ENCODE assay signal across 9 mouse cellular contexts in genomic region chr9:44720358-44721153, GRCm38 (mm10). TPM values are rescaled to one million over a fixed set of nuclear protein-coding genes. Genes with fewer than 3 reads are reported as not detected.
DNase-seq lines count a peak whose midpoint lies in the region; ATAC-seq lines count a peak whose summit lies in the region.
"Had no signal": no experiment of that assay in that cellular context is flagged by ENCODE, and none has a peak within 500 bp of the region (broad histone marks: within the 10 kb centered on the region; RNA-seq: fewer than 3 reads in every experiment).

No protein-coding gene starts in this region.

- H3K36me3 ChIP-seq in heart, embryonic 13.5 days, result peaks cover 31% of the 10 kb centered on the region
- H3K36me3 ChIP-seq in limb, embryonic 12.5 days, result peaks cover 69% of the 10 kb centered on the region

- peak overlapping the region; percentile 74 for H3K4me3 ChIP-seq in heart, embryonic 13.5 days
- H3K4me3 ChIP-seq in limb, embryonic 12.5 days (replicated peaks), result peak overlapping the region; percentile 73

- no peak for ATAC-seq in heart, embryonic 13.5 days (ENCODE audit: extremely low read depth, insufficient number of reproducible peaks, low FRiP score, low TSS enrichment)
- peak; percentile 24; the same call in 1 of the 2 replicates for ATAC-seq in limb, embryonic 12.5 days (ENCODE audit: insufficient number of reproducible peaks, insufficient read depth, low FRiP score, low TSS enrichment, low read depth)

- H3K9me3 ChIP-seq in heart, embryonic 13.5 days, result no peaks in the 10 kb centered on the region
- no peaks in the 10 kb centered on the region for H3K9me3 ChIP-seq in limb, embryonic 12.5 days

- peak; percentile 47 for DNase-seq in gastrocnemius, adult 18-20 months (ENCODE audit: low spot score)
- no peak for DNase-seq in gastrocnemius, postnatal 25 days
- peak; percentile 44 for DNase-seq in 3T3-L1 (ENCODE audit: low read depth, low spot score)
- peak; percentile 72 to 75 for DNase-seq in cerebellum, adult 18-20 months
- DNase-seq in retina, embryonic 14.5 days (ENCODE audit: low spot score), result peak; percentile 44
- no peak for DNase-seq in urinary bladder, adult 18-20 months (ENCODE audit: low spot score in 2 of 2)

- H3K9ac ChIP-seq in heart, embryonic 13.5 days, result peak overlapping the region; percentile 87
- peak overlapping the region; percentile 84 for H3K9ac ChIP-seq in limb, embryonic 12.5 days (replicated peaks)

- H3K4me1 ChIP-seq in heart, embryonic 13.5 days, result peaks cover 60% of the 10 kb centered on the region
- peaks cover 33% of the 10 kb centered on the region for H3K4me1 ChIP-seq in limb, embryonic 12.5 days (replicated peaks)

- H3K27ac ChIP-seq in heart, embryonic 13.5 days (replicated peaks), result peak overlapping the region; percentile 75
- H3K27ac ChIP-seq in limb, embryonic 12.5 days, result peak overlapping the region; percentile 86

- WGBS in heart, embryonic 13.5 days, result 16% methylated on average over 9 of the region's 9 CpGs
- WGBS in limb, embryonic 12.5 days, result 17% methylated on average over 9 of the region's 9 CpGs

- H3K4me2 ChIP-seq in heart, embryonic 13.5 days, result peak overlapping the region; percentile 85
- H3K4me2 ChIP-seq in limb, embryonic 12.5 days, result peak overlapping the region; percentile 68

- H3K27me3 ChIP-seq in heart, embryonic 13.5 days (replicated peaks), result no peaks in the 10 kb centered on the region
- H3K27me3 ChIP-seq in limb, embryonic 12.5 days, result no peaks in the 10 kb centered on the region

RNA-seq across cellular contexts. Expression of gene Phldb1, which starts 14.4 kb away (rescaled TPM):
- total RNA-seq in gastrocnemius, adult 18-20 months (2021), result 10 to 100 TPM; 29.0 to 35.9 TPM
- 10 to 100 TPM; 38.0 to 40.5 TPM for total RNA-seq in gastrocnemius, postnatal 25 days (2021)
- polyA plus RNA-seq in heart, embryonic 13.5 days (2015; fragmentation: Nextera tagmentation; extraction: Ambion mirVana), result 20.2 and 24.4 TPM in 2 replicates
- polyA plus RNA-seq in limb, embryonic 12.5 days (2016; fragmentation: Nextera tagmentation; extraction: Ambion mirVana), result 60.4 and 65.4 TPM in 2 replicates

RNA-seq across cellular contexts. Expression of gene Arcn1, which starts 47.1 kb away (rescaled TPM):
- total RNA-seq in gastrocnemius, adult 18-20 months (2021), result 10 to 100 TPM; 70.7 to 81.5 TPM
- total RNA-seq in gastrocnemius, postnatal 25 days (2021), result 10 to 100 TPM; 62.7 to 68.1 TPM
- 114 and 119 TPM in 2 replicates for polyA plus RNA-seq in heart, embryonic 13.5 days (2015; fragmentation: Nextera tagmentation; extraction: Ambion mirVana)
- polyA plus RNA-seq in limb, embryonic 12.5 days (2016; fragmentation: Nextera tagmentation; extraction: Ambion mirVana), result 194 and 208 TPM in 2 replicates

RNA-seq across cellular contexts. Expression of gene Ift46, which starts 47.2 kb away (rescaled TPM):
- total RNA-seq in gastrocnemius, adult 18-20 months (2021), result 10 to 100 TPM; 23.3 to 27.5 TPM
- total RNA-seq in gastrocnemius, postnatal 25 days (2021), result 10 to 100 TPM; 16.7 to 24.0 TPM
- polyA plus RNA-seq in heart, embryonic 13.5 days (2015; fragmentation: Nextera tagmentation; extraction: Ambion mirVana), result 65.7 and 68.6 TPM in 2 replicates
- polyA plus RNA-seq in limb, embryonic 12.5 days (2016; fragmentation: Nextera tagmentation; extraction: Ambion mirVana), result 139 and 150 TPM in 2 replicates

RNA-seq across cellular contexts. Expression of gene Treh, which starts 47.5 kb away (rescaled TPM):
- total RNA-seq in gastrocnemius, adult 18-20 months (2021), result not detected
- not detected for total RNA-seq in gastrocnemius, postnatal 25 days (2021)
- not detected in 2 replicates for polyA plus RNA-seq in heart, embryonic 13.5 days (2015; fragmentation: Nextera tagmentation; extraction: Ambion mirVana)
- not detected in 2 replicates for polyA plus RNA-seq in limb, embryonic 12.5 days (2016; fragmentation: Nextera tagmentation; extraction: Ambion mirVana)
- total RNA-seq: left cerebral cortex, adult 18-20 months had no signal

Comparison
In these comparisons a context has a peak if more than half of its experiments do, and no peak if none do; other contexts are left out.
1. DNase-seq: peak in gastrocnemius, adult 18-20 months (single experiment), 3T3-L1 (single experiment), cerebellum, adult 18-20 months (2 of 2) and retina, embryonic 14.5 days (single experiment); none in gastrocnemius, postnatal 25 days (single experiment) and urinary bladder, adult 18-20 months (0 of 2).